Mouse (Mus musculus) lung, postnatal 4 days (tissue): ENCODE measurements around the gene Arhgef17.

Source experiments
- DNase-seq, 2 experiments: peaks; one replicate each; pipeline ENCODE4 v3.0.0; 2021

Arhgef17 gene

GRCm38 (mm10) chr7:100869877-100870629 lies 61.9 kb downstream of the Arhgef17 start:
- no peak for DNase-seq

- DNase-seq = peak in 1 of 2 experiments; percentile 41
Measured at GRCm38 (mm10) chr7:100868551-100868950, 63.4 kb downstream of the Arhgef17 start.

GRCm38 (mm10) chr7:100867561-100867960 lies 64.3 kb downstream of the Arhgef17 start:
- DNase-seq = no peak

GRCm38 (mm10) chr7:100866675-100867074 lies 65.2 kb downstream of the Arhgef17 start:
- DNase-seq = peak; percentile 58 to 75

- DNase-seq = peak; percentile 97 to 98
Measured at GRCm38 (mm10) chr7:100862828-100863638, 68.9 kb downstream of the Arhgef17 start, which contains the start of gene Relt. Gene Relt, minus strand, starts transcription at chr7:100863446.

- no peak for DNase-seq
Measured at GRCm38 (mm10) chr7:100862353-100862752, 69.6 kb downstream of the Arhgef17 start.

- DNase-seq = no peak
Measured at GRCm38 (mm10) chr7:100861209-100861608, 70.7 kb downstream of the Arhgef17 start.

- no peak for DNase-seq
Measured at GRCm38 (mm10) chr7:100860450-100860849, 71.5 kb downstream of the Arhgef17 start.

- DNase-seq = peak; percentile 79 to 80
Measured at GRCm38 (mm10) chr7:100855795-100856573, 75.9 kb downstream of the Arhgef17 start.

- peak in 1 of 2 experiments; percentile 26 for DNase-seq
Measured at GRCm38 (mm10) chr7:100855300-100855699, 76.6 kb downstream of the Arhgef17 start.

- no peak for DNase-seq
Measured at GRCm38 (mm10) chr7:100854861-100855260, 77.0 kb downstream of the Arhgef17 start.

GRCm38 (mm10) chr7:100854137-100854814 lies 77.6 kb downstream of the Arhgef17 start:
- no peak for DNase-seq

- DNase-seq = peak in 1 of 2 experiments; percentile 16
Measured at GRCm38 (mm10) chr7:100853396-100853795, 78.5 kb downstream of the Arhgef17 start.

GRCm38 (mm10) chr7:100851481-100852356 lies 80.2 kb downstream of the Arhgef17 start:
- peak; percentile 13 to 30 for DNase-seq

GRCm38 (mm10) chr7:100849508-100849907 lies 82.4 kb downstream of the Arhgef17 start:
- peak in 1 of 2 experiments; percentile 17 for DNase-seq

- peak; percentile 76 to 83 for DNase-seq
Measured at GRCm38 (mm10) chr7:100848744-100849143, 83.2 kb downstream of the Arhgef17 start.

- DNase-seq = peak in 1 of 2 experiments; percentile 16
Measured at GRCm38 (mm10) chr7:100847131-100847530, 84.8 kb downstream of the Arhgef17 start.

GRCm38 (mm10) chr7:100846033-100846432 lies 85.9 kb downstream of the Arhgef17 start:
- DNase-seq = peak in 1 of 2 experiments; percentile 22

- peak; percentile 79 to 82 for DNase-seq
Measured at GRCm38 (mm10) chr7:100845412-100845811, 86.5 kb downstream of the Arhgef17 start.

- DNase-seq = no peak
Measured at GRCm38 (mm10) chr7:100845026-100845400, 86.9 kb downstream of the Arhgef17 start.

- DNase-seq = peak in 1 of 2 experiments; percentile 3
Measured at GRCm38 (mm10) chr7:100844385-100845025, 87.4 kb downstream of the Arhgef17 start.
